Mouse (Mus musculus): ENCODE measurements around the gene Lrr1. TPM values are rescaled to one million over a fixed set of nuclear protein-coding genes. Genes with fewer than 3 reads are reported as not detected.

The Lrr1 gene
- total and polyA plus RNA-seq, 3 experiments, result 14.1 to 23.1 TPM; not detected in 1

DNA sequence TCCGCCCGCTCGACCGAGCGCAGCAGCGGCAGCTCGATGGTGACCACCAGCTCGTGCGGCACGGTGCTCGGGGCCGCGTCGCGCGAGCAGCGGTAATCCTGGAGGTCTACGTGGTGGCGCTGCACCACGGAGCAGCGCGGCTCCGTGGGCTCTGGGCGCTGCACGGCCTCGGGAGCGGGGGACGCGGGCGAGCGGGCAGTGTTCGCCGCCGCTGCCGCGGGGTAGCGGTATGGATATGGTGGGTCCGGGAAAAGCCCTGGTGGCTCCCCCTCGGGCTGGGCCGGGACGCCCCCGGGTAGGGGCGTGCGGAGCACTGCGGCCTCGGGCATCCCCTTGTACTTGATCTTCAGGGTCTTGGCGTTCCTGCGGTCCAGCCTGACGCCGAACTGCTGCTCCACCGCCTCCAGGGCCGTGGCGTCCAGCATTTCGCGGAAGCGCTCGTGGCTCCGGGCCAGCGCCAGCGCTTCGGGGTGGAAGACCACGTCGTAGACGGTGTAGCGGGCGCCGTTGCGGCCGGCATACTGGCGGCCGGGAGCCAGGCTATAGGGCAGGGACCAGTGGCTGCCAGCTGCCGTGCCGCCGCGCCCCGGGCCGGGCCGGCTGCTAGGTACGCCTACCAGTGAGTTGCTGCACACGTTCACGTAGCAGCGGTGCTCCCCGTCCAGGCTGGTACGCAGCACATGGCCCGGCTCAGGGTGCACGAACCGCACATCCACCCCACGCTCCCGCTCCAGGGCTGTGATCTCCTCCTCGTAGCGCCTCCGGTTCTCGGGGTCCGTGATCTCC lies 29.0 kb downstream of the Lrr1 start:
- Histone ChIP-seq H3K79me2 (ENCODE audit: control insufficient read depth, insufficient read depth, low read length, poor library complexity) (peaks cover 45% of the 10 kb centered on the region), H3K4me1 (ENCODE audit: control insufficient read depth in 1 of 2, insufficient read depth in 2 of 2, low read length in 2 of 2) (peaks cover 2 to 18% of the 10 kb centered on the region in 2 experiments), H3K9me3 (replicated peaks; ENCODE audit: insufficient read depth, low read length) (no peaks in the 10 kb centered on the region), H3K36me3 (ENCODE audit: control insufficient read depth in 1 of 2, insufficient read depth in 2 of 2, low read length in 2 of 2) (peaks cover 12 to 28% of the 10 kb centered on the region in 2 experiments), H3K9ac (ENCODE audit: control insufficient read depth, low read depth, low read length, poor library complexity, severe bottlenecking) (peak overlapping the region; percentile 72), H3K27ac (ENCODE audit: control insufficient read depth, low read depth, low read length) (peak overlapping the region; percentile 57), H3K4me3 (ENCODE audit: control insufficient read depth in 1 of 2, insufficient read depth in 1 of 2, low read depth in 2 of 2, low read length in 2 of 2) (peak overlapping the region; percentile 68 to 89), H3K27me3 (ENCODE audit: control insufficient read depth in 1 of 2, insufficient read depth in 2 of 2, low read length in 2 of 2) (no peaks in the 10 kb centered on the region)
- DNase-seq (ENCODE audit: low read depth, low spot score), result peak; percentile 74
- TF ChIP-seq ELF1 (IDR thresholded peaks at IDR 0.05; ENCODE audit: low read depth, low read length) (no peak), MXI1 (IDR thresholded peaks at IDR 0.05; ENCODE audit: low read depth, low read length) (peak; percentile 92), MAX (IDR thresholded peaks at IDR 0.05; ENCODE audit: low read length) (peak; percentile 53), SMC3 (IDR thresholded peaks at IDR 0.05; ENCODE audit: low read depth, low read length) (no peak), E2F4 (IDR thresholded peaks at IDR 0.05; ENCODE audit: borderline replicate concordance, low read depth, low read length) (no peak), HCFC1 (IDR thresholded peaks at IDR 0.05; ENCODE audit: low read depth, low read length) (no peak), MYC (IDR thresholded peaks at IDR 0.05; ENCODE audit: low read depth, low read length) (no peak), UBTF (IDR thresholded peaks at IDR 0.05; ENCODE audit: borderline replicate concordance, insufficient read depth, low read depth, low read length) (0 out of 2 replicates have a peak, but pooled peaks have one; percentile 54), TBP (IDR thresholded peaks at IDR 0.05; ENCODE audit: low read depth, low read length) (no peak), ETS1 (IDR thresholded peaks at IDR 0.05; ENCODE audit: low read depth, low read length) (no peak), MEF2A (IDR thresholded peaks at IDR 0.05; ENCODE audit: extremely low read depth, insufficient replicate concordance, low read depth, low read length, poor library complexity, severe bottlenecking) (no peak), POLR2AphosphoS2 (IDR thresholded peaks at IDR 0.05; ENCODE audit: low read length) (0 out of 2 replicates have a peak, but pooled peaks have one; percentile 48)

DNA sequence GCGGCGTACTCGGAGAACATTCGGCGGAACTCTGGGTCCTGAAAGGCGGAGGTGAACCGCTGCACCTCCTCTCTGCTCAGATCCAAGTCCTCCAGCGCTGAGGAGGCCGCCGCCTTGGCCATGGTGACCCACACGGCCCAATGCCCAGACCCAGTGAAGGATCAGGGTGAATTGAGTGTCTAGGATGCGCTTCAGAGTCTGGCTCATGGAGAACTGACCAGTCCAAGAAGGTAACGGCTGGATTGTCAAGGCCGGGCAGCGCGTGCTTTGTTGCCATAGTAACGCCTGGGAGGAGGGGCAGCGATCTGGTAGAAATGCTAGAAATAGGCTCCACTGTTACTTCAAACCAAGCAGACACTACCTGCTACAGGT lies 29.5 kb downstream of the Lrr1 start, which contains the start of gene Dnaaf2:
Dnaaf2 (minus strand) TSS at position 266 of the 372 bp plus-strand sequence.
- Histone ChIP-seq H3K4me1 (ENCODE audit: control insufficient read depth in 1 of 2, insufficient read depth in 2 of 2, low read length in 2 of 2) (peaks cover 2 to 18% of the 10 kb centered on the region in 2 experiments), H3K4me3 (ENCODE audit: control insufficient read depth in 1 of 2, insufficient read depth in 1 of 2, low read depth in 2 of 2, low read length in 2 of 2) (peak within 1 kb of the TSS; percentile 68 to 89), H3K27me3 (ENCODE audit: control insufficient read depth in 1 of 2, insufficient read depth in 2 of 2, low read length in 2 of 2) (no peaks in the 10 kb centered on the region), H3K79me2 (ENCODE audit: control insufficient read depth, insufficient read depth, low read length, poor library complexity) (peaks cover 45% of the 10 kb centered on the region), H3K9ac (ENCODE audit: control insufficient read depth, low read depth, low read length, poor library complexity, severe bottlenecking) (peak within 1 kb of the TSS; percentile 72), H3K27ac (ENCODE audit: control insufficient read depth, low read depth, low read length) (peak within 1 kb of the TSS; percentile 57), H3K9me3 (replicated peaks; ENCODE audit: insufficient read depth, low read length) (no peaks in the 10 kb centered on the region), H3K36me3 (ENCODE audit: control insufficient read depth in 1 of 2, insufficient read depth in 2 of 2, low read length in 2 of 2) (peaks cover 12 to 28% of the 10 kb centered on the region in 2 experiments)
- TF ChIP-seq EP300 (IDR thresholded peaks at IDR 0.05; ENCODE audit: low read depth in 1 of 2, low read length in 2 of 2) (no peak), SIN3A (IDR thresholded peaks at IDR 0.05; ENCODE audit: low read length) (peak; percentile 97), SMC3 (IDR thresholded peaks at IDR 0.05; ENCODE audit: low read depth, low read length) (no peak), GATA1 (IDR thresholded peaks at IDR 0.05; ENCODE audit: low read depth, low read length) (no peak), JUND (IDR thresholded peaks at IDR 0.05; ENCODE audit: low read depth, low read length) (no peak), MYC (IDR thresholded peaks at IDR 0.05; ENCODE audit: low read depth, low read length) (no peak), RAD21 (IDR thresholded peaks at IDR 0.05; ENCODE audit: low read depth, low read length) (no peak), RCOR1 (IDR thresholded peaks at IDR 0.05; ENCODE audit: low read depth, low read length) (no peak), MXI1 (IDR thresholded peaks at IDR 0.05; ENCODE audit: low read depth, low read length) (peak; percentile 84), BHLHE40 (IDR thresholded peaks at IDR 0.05; ENCODE audit: borderline replicate concordance, low read depth, low read length) (no peak)
- DNase-seq (ENCODE audit: low read depth, low spot score), result no peak
